Mouse (Mus musculus): Measurements from ENCODE around the gene Mrgprg. TPM values are rescaled to one million over a fixed set of nuclear protein-coding genes. Genes with fewer than 3 reads are reported as not detected.

The Mrgprg gene
- polyA plus RNA-seq, 1 experiment from 2014 or later = not detected

- no peak overlapping the region for H3K4me3 ChIP-seq (replicated peaks)
- WGBS = 76% methylated on average over 4 of the region's 4 CpGs
- no peak overlapping the region for H3K9ac ChIP-seq (replicated peaks)
- no peak overlapping the region for H3K4me2 ChIP-seq (replicated peaks)
- no peaks in the 10 kb centered on the region for H3K27me3 ChIP-seq
- no peak overlapping the region for H3K27ac ChIP-seq
- ATAC-seq = no peak
- peaks cover 4% of the 10 kb centered on the region; the same call in 1 of the 2 replicates for H3K4me1 ChIP-seq (replicated peaks)
- H3K9me3 ChIP-seq = no peaks in the 10 kb centered on the region
- H3K36me3 ChIP-seq = no peaks in the 10 kb centered on the region
Measured at GRCm38 (mm10) chr7:143726396-143726795, 40.4 kb downstream of the Mrgprg start.

- H3K27ac ChIP-seq = no peak overlapping the region
- 89% methylated on average over 4 of the region's 4 CpGs for WGBS
- no peaks in the 10 kb centered on the region for H3K27me3 ChIP-seq
- no peak for ATAC-seq
- H3K4me1 ChIP-seq (replicated peaks) = peaks cover 7% of the 10 kb centered on the region; the same call in 1 of the 2 replicates
- no peak overlapping the region for H3K4me2 ChIP-seq (replicated peaks)
- H3K9ac ChIP-seq (replicated peaks) = no peak overlapping the region
- no peaks in the 10 kb centered on the region for H3K9me3 ChIP-seq
- no peaks in the 10 kb centered on the region for H3K36me3 ChIP-seq
- H3K4me3 ChIP-seq (replicated peaks) = no peak overlapping the region
Measured at GRCm38 (mm10) chr7:143723841-143724240, 43.0 kb downstream of the Mrgprg start.

- Histone ChIP-seq H3K36me3 (no peaks in the 10 kb centered on the region), H3K4me1 (replicated peaks) (peaks cover 10% of the 10 kb centered on the region), H3K4me2 (replicated peaks) (no peak overlapping the region), H3K9me3 (no peaks in the 10 kb centered on the region), H3K27ac (no peak overlapping the region), H3K4me3 (replicated peaks) (no peak overlapping the region), H3K27me3 (no peaks in the 10 kb centered on the region), H3K9ac (replicated peaks) (no peak overlapping the region)
- 92% methylated on average over 5 of the region's 5 CpGs for WGBS
- ATAC-seq = no peak
Measured at GRCm38 (mm10) chr7:143722646-143723045, 44.1 kb downstream of the Mrgprg start.

GRCm38 (mm10) chr7:143717811-143718210 is 49.0 kb downstream of the Mrgprg start:
- Histone ChIP-seq H3K36me3 (peaks cover 29% of the 10 kb centered on the region), H3K4me1 (replicated peaks) (peaks cover 11% of the 10 kb centered on the region; the same call in 1 of the 2 replicates), H3K4me3 (replicated peaks) (no peak overlapping the region), H3K27me3 (no peaks in the 10 kb centered on the region), H3K27ac (0 out of 2 replicates have a peak overlapping the region, but pooled peaks have one; percentile 5), H3K4me2 (replicated peaks) (no peak overlapping the region), H3K9ac (replicated peaks) (no peak overlapping the region), H3K9me3 (no peaks in the 10 kb centered on the region)
- WGBS = 80% methylated on average over 1 of the region's 1 CpGs
- 0 out of 2 replicates have a peak, but pooled peaks have one; percentile 30 for ATAC-seq

Small RNA genes lying within 50 kb of the gene (microRNA-seq; reads per million reads assigned to microRNA genes)
- not detected for gene Gm22064

Other genes with a start within 250 kb of the Mrgprg start
- 364 and 378 TPM in 2 replicates for gene Nap1l4, start 217.9 kb downstream of the Mrgprg start, polyA plus RNA-seq (2015; fragmentation: Nextera tagmentation; extraction: Ambion mirVana)
- gene Cars, start 166.9 kb downstream of the Mrgprg start, polyA plus RNA-seq (2015; fragmentation: Nextera tagmentation; extraction: Ambion mirVana) = 63.3 and 68.9 TPM in 2 replicates
- gene Tnfrsf26, start 138.3 kb downstream of the Mrgprg start, polyA plus RNA-seq (2015; fragmentation: Nextera tagmentation; extraction: Ambion mirVana) = 0.08 and 0.13 TPM in 2 replicates
- 3.9 and 4.5 TPM in 2 replicates for gene Tnfrsf22, start 117.3 kb downstream of the Mrgprg start, polyA plus RNA-seq (2015; fragmentation: Nextera tagmentation; extraction: Ambion mirVana)
- gene Tnfrsf23, start 81.1 kb downstream of the Mrgprg start, polyA plus RNA-seq (2015; fragmentation: Nextera tagmentation; extraction: Ambion mirVana) = 0.50 and 1.2 TPM in 2 replicates
- 27.0 and 27.3 TPM in 2 replicates for gene Osbpl5, start 10.0 kb downstream of the Mrgprg start, polyA plus RNA-seq (2015; fragmentation: Nextera tagmentation; extraction: Ambion mirVana)
- gene Mrgpre, start 17.5 kb upstream of the Mrgprg start, polyA plus RNA-seq (2015; fragmentation: Nextera tagmentation; extraction: Ambion mirVana) = 3.8 and 4.7 TPM in 2 replicates
- 7.7 and 8.1 TPM in 2 replicates for gene Nadsyn1, start 55.9 kb upstream of the Mrgprg start, polyA plus RNA-seq (2015; fragmentation: Nextera tagmentation; extraction: Ambion mirVana)
- 54.0 and 60.0 TPM in 2 replicates for gene Dhcr7, start 56.2 kb upstream of the Mrgprg start, polyA plus RNA-seq (2015; fragmentation: Nextera tagmentation; extraction: Ambion mirVana)
- gene Gm498, start 99.8 kb upstream of the Mrgprg start, polyA plus RNA-seq (2015; fragmentation: Nextera tagmentation; extraction: Ambion mirVana) = not detected in 2 replicates
- 5.8 and 6.3 TPM in 2 replicates for gene Shank2, start 234.9 kb upstream of the Mrgprg start, polyA plus RNA-seq (2015; fragmentation: Nextera tagmentation; extraction: Ambion mirVana)

Measured in midbrain, embryonic 13.5 days (tissue).